Mouse (Mus musculus): ENCODE results near the gene Nlrc3.

GRCm38 (mm10) chr16:3975658-3976057, 774 bp downstream of the Nlrc3 start:
- TF ChIP-seq CTCF (IDR thresholded peaks at IDR 0.05; ENCODE audit: low read depth, low read length): no peak
- no peak for TF ChIP-seq POLR2A (IDR thresholded peaks at IDR 0.05; ENCODE audit: borderline replicate concordance, low read depth, low read length)

Data from bone marrow macrophage, adult 2 months (primary cell).